In the genomic region with DNA sequence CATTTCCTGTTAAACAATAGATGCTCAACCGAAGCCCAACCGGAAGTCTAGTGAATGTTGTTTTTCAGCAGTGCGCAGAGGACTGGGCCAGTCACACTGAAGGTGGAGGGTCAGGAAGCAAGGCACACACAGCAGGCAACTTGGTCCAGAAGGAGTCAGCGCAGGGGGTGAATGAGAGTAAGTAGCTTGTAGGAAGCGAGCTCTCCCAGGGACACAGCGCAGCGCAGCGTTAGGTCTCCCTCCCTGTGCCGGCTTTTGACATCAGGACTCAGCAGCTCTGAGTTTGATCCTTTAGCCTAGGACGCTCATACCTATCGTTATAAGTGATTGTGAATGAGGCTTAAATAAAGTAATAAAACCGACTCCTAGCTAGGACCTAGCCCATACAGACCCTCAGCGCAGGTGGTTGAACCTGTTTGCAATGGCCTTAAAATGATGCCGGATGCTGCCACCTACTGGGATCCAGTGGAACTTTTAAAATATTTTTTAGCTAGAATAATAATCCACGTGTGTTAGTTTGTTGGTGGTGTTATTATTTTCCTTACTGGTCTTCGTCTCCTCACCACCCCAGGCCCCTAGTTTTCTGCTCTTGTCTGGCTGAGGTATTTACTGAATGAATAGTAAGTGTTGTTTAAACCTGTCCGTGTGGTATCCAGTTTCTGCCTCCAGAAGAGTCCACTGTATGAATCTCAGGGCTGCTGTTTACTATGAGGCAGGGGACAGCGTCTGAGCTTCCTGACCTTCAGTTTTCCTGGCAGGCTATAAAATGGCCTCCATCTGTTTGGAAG, we compare ENCODE assay signal across 8 mouse cellular contexts.
DNase-seq lines count a peak whose midpoint lies in the region; ATAC-seq lines count a peak whose summit lies in the region.

No protein-coding gene starts in this region.

- WGBS in hindbrain, embryonic 12.5 days: 17% methylated on average over 18 of the region's 18 CpGs

- no peak overlapping the region for H3K9ac ChIP-seq in hindbrain, embryonic 12.5 days

- no peaks in the 10 kb centered on the region for H3K36me3 ChIP-seq in hindbrain, embryonic 12.5 days

- H3K9me3 ChIP-seq in hindbrain, embryonic 12.5 days (replicated peaks): no peaks in the 10 kb centered on the region

- peak; percentile 47 for DNase-seq in adrenal gland, adult 2 months
- no peak for DNase-seq in adrenal gland, adult 8-10 months
- peak; percentile 27 for DNase-seq in c-Kit-positive CD71-positive TER-119-negative erythroid progenitor cells, embryonic 14.5 days (ENCODE audit: low read depth)
- DNase-seq in fibroblast of lung, adult 2 months (ENCODE audit: low read depth): peak; percentile 27
- peak; percentile 50 to 65 for DNase-seq in layer of hippocampus, postnatal 10 days (ENCODE audit: low spot score in 2 of 2)
- DNase-seq in lung, postnatal 36 days: peak; percentile 68
- peak; percentile 43 for DNase-seq in retina, postnatal 7 days (ENCODE audit: low read depth, low spot score)

- H3K27me3 ChIP-seq in hindbrain, embryonic 12.5 days: 0 out of 2 replicates have a peak, but pooled peaks cover 3% of the 10 kb centered on the region

- peak overlapping the region; percentile 49 for H3K4me2 ChIP-seq in hindbrain, embryonic 12.5 days (replicated peaks)

- H3K4me1 ChIP-seq in hindbrain, embryonic 12.5 days: no peaks in the 10 kb centered on the region

- no peak overlapping the region for H3K27ac ChIP-seq in hindbrain, embryonic 12.5 days

- 0 out of 2 replicates have a peak overlapping the region, but pooled peaks have one; percentile 11 for H3K4me3 ChIP-seq in hindbrain, embryonic 12.5 days

- peak; percentile 64 for ATAC-seq in hindbrain, embryonic 12.5 days (ENCODE audit: low FRiP score)
